1 mouse cellular context compared by ENCODE assay signal in genomic region chr11:62550727-62551225, GRCm38 (mm10).
TF ChIP-seq lines count a peak whose summit lies in the region.

Ubb (plus strand) TSS chr11:62551171.

TF ChIP-seq in CH12.LX, 34 proteins besides CTCF, POLR2A, EP300 and RAD21 (continued from another document):
- no peak for TF ChIP-seq JUN (IDR thresholded peaks at IDR 0.05; ENCODE audit: insufficient read depth, low read depth, low read length)
- TF ChIP-seq IRF4 (IDR thresholded peaks at IDR 0.05; ENCODE audit: low read depth, low read length): no peak; the same call in none of the 2 replicates
- peak; percentile 70; the same call in 1 of the 2 replicates for TF ChIP-seq NELFE (IDR thresholded peaks at IDR 0.05; ENCODE audit: low read depth, low read length)
- no peak for TF ChIP-seq ZNF384 (IDR thresholded peaks at IDR 0.05; ENCODE audit: low read depth, low read length)
- no peak for TF ChIP-seq TBP (conservative IDR thresholded peaks at IDR 0.05; ENCODE audit: low read depth, low read length)
- TF ChIP-seq SIN3A (IDR thresholded peaks at IDR 0.05; ENCODE audit: low read length): peak; percentile 83; the same call in 1 of the 2 replicates
- peak; percentile 54; the same call in 1 of the 2 replicates for TF ChIP-seq CHD2 (IDR thresholded peaks at IDR 0.05; ENCODE audit: low read length)
- TF ChIP-seq PAX5 (IDR thresholded peaks at IDR 0.05; ENCODE audit: low read length): no peak
- peak; percentile 33; the same call in 1 of the 2 replicates for TF ChIP-seq MEF2A (IDR thresholded peaks at IDR 0.05; ENCODE audit: borderline replicate concordance, low read depth, low read length)
- TF ChIP-seq SMC3 (IDR thresholded peaks at IDR 0.05; ENCODE audit: low read depth, low read length): no peak
- TF ChIP-seq CHD1 (IDR thresholded peaks at IDR 0.05; ENCODE audit: low read depth, low read length): no peak
- TF ChIP-seq ETS1 (conservative IDR thresholded peaks at IDR 0.05; ENCODE audit: low read depth, low read length): 0 out of 2 replicates have a peak, but pooled peaks have one; percentile 28
- no peak for TF ChIP-seq MAZ (IDR thresholded peaks at IDR 0.05; ENCODE audit: low read depth, low read length)
- TF ChIP-seq E2F4 (IDR thresholded peaks at IDR 0.05; ENCODE audit: insufficient replicate concordance, low read depth, low read length): peak; percentile 92; the same call in 1 of the 2 replicates
- TF ChIP-seq USF2 (conservative IDR thresholded peaks at IDR 0.05; ENCODE audit: low read depth, low read length): no peak
- no peak for TF ChIP-seq ZKSCAN1 (IDR thresholded peaks at IDR 0.05; ENCODE audit: borderline replicate concordance, low read depth, low read length)
- TF ChIP-seq BHLHE40 (IDR thresholded peaks at IDR 0.05; ENCODE audit: low read depth, low read length): peak; percentile 54
- TF ChIP-seq MYC (IDR thresholded peaks at IDR 0.05; ENCODE audit: low read depth, low read length): peak; percentile 70
- TF ChIP-seq GABPA (IDR thresholded peaks at IDR 0.05; ENCODE audit: insufficient replicate concordance, low read depth, low read length): no peak
- 0 out of 2 replicates have a peak, but pooled peaks have one; percentile 72 for TF ChIP-seq TCF12 (IDR thresholded peaks at IDR 0.05; ENCODE audit: low read depth, low read length)
- no peak for TF ChIP-seq HCFC1 (IDR thresholded peaks at IDR 0.05; ENCODE audit: low read depth, low read length)
- TF ChIP-seq KAT2A (IDR thresholded peaks at IDR 0.05; ENCODE audit: insufficient replicate concordance, low read length): no peak
